Mouse (Mus musculus) embryonic fibroblast, embryonic 13.5 days (primary cell): ENCODE measurements around the gene Kmt2d.

Experiments
- CTCF ChIP-seq: IDR thresholded peaks from 2 replicates; pipeline ENCODE4 v1.5.1; 2011; ENCODE audit warnings: mild to moderate bottlenecking, control low read depth, low read length, moderate library complexity, borderline replicate concordance; ENCODE audit not compliant: insufficient read depth
- POLR2A ChIP-seq: IDR thresholded peaks from 2 replicates; pipeline ENCODE4 v1.6.1; 2011; ENCODE audit warnings: low read depth, mild to moderate bottlenecking, control low read depth, low read length, moderate library complexity

GRCm38 (mm10) chr15:98897928-98898800 lies 27.2 kb upstream of the Kmt2d start, which contains the start of gene Dhh:
- no peak for TF ChIP-seq CTCF
- no peak for TF ChIP-seq POLR2A
